Mouse (Mus musculus) embryonic fibroblast, embryonic 13.5 days (primary cell): ENCODE measurements around the gene Egfem1. TPM values are rescaled to one million over a fixed set of nuclear protein-coding genes. Genes with fewer than 3 reads are reported as not detected.

Experiments used
- H3K27ac ChIP-seq: 2 replicates; pipeline ENCODE4 v1.5.1; 2012; ENCODE audit warnings: low read length, control low read depth, inconsistent platforms; ENCODE audit not compliant: insufficient read depth
- H3K4me1 ChIP-seq: 2 replicates; pipeline ENCODE4 v1.6.1; 2011; ENCODE audit warnings: low read length; ENCODE audit not compliant: control insufficient read depth, insufficient read depth
- H3K4me3 ChIP-seq: 2 replicates; pipeline ENCODE4 v1.5.1; 2011; ENCODE audit warnings: mild to moderate bottlenecking, control low read depth, low read length; ENCODE audit not compliant: insufficient read depth
- CTCF ChIP-seq: IDR thresholded peaks from 2 replicates; pipeline ENCODE4 v1.5.1; 2011; ENCODE audit warnings: mild to moderate bottlenecking, control low read depth, low read length, moderate library complexity, borderline replicate concordance; ENCODE audit not compliant: insufficient read depth
- POLR2A ChIP-seq: IDR thresholded peaks from 2 replicates; pipeline ENCODE4 v1.6.1; 2011; ENCODE audit warnings: low read depth, mild to moderate bottlenecking, control low read depth, low read length, moderate library complexity
- polyA plus RNA-seq: library from polyadenylated mRNA; stranded (reverse); fragments of >200 nt; gene quantifications from 2 replicates; pipeline ENCODE4 v1.2.4, GENCODE M21; 2011; ENCODE audit warnings: low read depth; ENCODE audit not compliant: missing spikeins, insufficient read length

Egfem1 gene
- polyA plus RNA-seq, 1 experiment, result not detected

GRCm38 (mm10) chr3:29292251-29292650, 210.4 kb downstream of the Egfem1 start:
- H3K27ac ChIP-seq, result no peak overlapping the region
- H3K4me1 ChIP-seq, result no peaks in the 10 kb centered on the region
- TF ChIP-seq CTCF, result no peak
- no peak for TF ChIP-seq POLR2A
- H3K4me3 ChIP-seq, result no peak overlapping the region

GRCm38 (mm10) chr3:29293230-29293629, 211.4 kb downstream of the Egfem1 start:
- no peak for TF ChIP-seq CTCF
- TF ChIP-seq POLR2A, result no peak
- no peaks in the 10 kb centered on the region for H3K4me1 ChIP-seq
- H3K27ac ChIP-seq, result no peak overlapping the region
- no peak overlapping the region for H3K4me3 ChIP-seq

- Histone ChIP-seq H3K4me1 (no peaks in the 10 kb centered on the region), H3K4me3 (no peak overlapping the region), H3K27ac (no peak overlapping the region)
- TF ChIP-seq CTCF, result no peak
Measured at GRCm38 (mm10) chr3:29342223-29342791, 260.5 kb downstream of the Egfem1 start.

- Histone ChIP-seq H3K4me3 (no peak overlapping the region), H3K27ac (no peak overlapping the region), H3K4me1 (no peaks in the 10 kb centered on the region)
- TF ChIP-seq CTCF (no peak), POLR2A (no peak)
Measured at GRCm38 (mm10) chr3:29345805-29346204, 264.0 kb downstream of the Egfem1 start.

- no peak overlapping the region for H3K27ac ChIP-seq
- TF ChIP-seq POLR2A (no peak), CTCF (no peak)
- no peak overlapping the region for H3K4me3 ChIP-seq
- no peaks in the 10 kb centered on the region for H3K4me1 ChIP-seq
Measured at GRCm38 (mm10) chr3:29366907-29367306, 285.1 kb downstream of the Egfem1 start.

GRCm38 (mm10) chr3:29370519-29370918, 288.7 kb downstream of the Egfem1 start:
- Histone ChIP-seq H3K4me3 (no peak overlapping the region), H3K27ac (no peak overlapping the region), H3K4me1 (no peaks in the 10 kb centered on the region)
- TF ChIP-seq CTCF (no peak), POLR2A (no peak)

GRCm38 (mm10) chr3:29381255-29381654, 299.4 kb downstream of the Egfem1 start:
- Histone ChIP-seq H3K4me3 (no peak overlapping the region), H3K4me1 (no peaks in the 10 kb centered on the region), H3K27ac (no peak overlapping the region)
- no peak for TF ChIP-seq POLR2A
- TF ChIP-seq CTCF, result no peak

- H3K27ac ChIP-seq, result no peak overlapping the region
- no peak overlapping the region for H3K4me3 ChIP-seq
- TF ChIP-seq CTCF (no peak), POLR2A (no peak)
- no peaks in the 10 kb centered on the region for H3K4me1 ChIP-seq
Measured at GRCm38 (mm10) chr3:29399064-29399463, 317.2 kb downstream of the Egfem1 start.

- H3K4me3 ChIP-seq, result no peak overlapping the region
Measured at GRCm38 (mm10) chr3:29421634-29422033, 339.8 kb downstream of the Egfem1 start.

GRCm38 (mm10) chr3:29432109-29433091, 350.6 kb downstream of the Egfem1 start:
- H3K4me3 ChIP-seq, result no peak overlapping the region
- H3K4me1 ChIP-seq, result no peaks in the 10 kb centered on the region
- TF ChIP-seq CTCF (no peak), POLR2A (no peak)
- no peak overlapping the region for H3K27ac ChIP-seq

More at GRCm38 (mm10) chr3:29421634-29422033, 339.8 kb downstream of the Egfem1 start:
- TF ChIP-seq POLR2A (no peak), CTCF (no peak)
- H3K27ac ChIP-seq, result no peak overlapping the region
- no peaks in the 10 kb centered on the region for H3K4me1 ChIP-seq
